14 mouse cellular contexts compared by ENCODE assay signal in genomic region chr4:24625951-24626584, GRCm38 (mm10).
A peak's percentile ranks its signal among the peaks of the same experiment; 100 is the strongest.
DNase-seq lines count a peak whose midpoint lies in the region; ATAC-seq and TF ChIP-seq lines count a peak whose summit lies in the region.
"Had no signal": no experiment of that assay in that cellular context is flagged by ENCODE, and none has a peak within 500 bp of the region (broad histone marks: within the 10 kb centered on the region; RNA-seq: fewer than 3 reads in every experiment).

No protein-coding gene starts in this region.

- peak; percentile 11 for DNase-seq in heart, postnatal 4 days
- DNase-seq in heart, postnatal 36 days = no peak
- DNase-seq in stomach, postnatal 0 days (ENCODE audit: low spot score) = no peak
- DNase-seq in ovary, postnatal 36 days (ENCODE audit: low spot score) = peak; percentile 46
- no peak for DNase-seq in yolk sac, embryonic 10.5 days (ENCODE audit: low spot score)
- no peak for DNase-seq in lung, postnatal 14 days
- DNase-seq: cerebellum, adult 8-10 months; heart, adult 2 months; kidney, adult 18-20 months; thymus, adult 2 months had no signal

- no peak for TF ChIP-seq CTCF in stomach, postnatal 0 days (IDR thresholded peaks at IDR 0.05; ENCODE audit: low read depth)

- peak; percentile 73; the same call in 1 of the 2 replicates for ATAC-seq in stomach, embryonic 15.5 days (ENCODE audit: insufficient read depth, low FRiP score, low read depth)
- no peak for ATAC-seq in stomach, postnatal 0 days (ENCODE audit: low FRiP score, low TSS enrichment)
- ATAC-seq in embryonic facial prominence, embryonic 13.5 days (ENCODE audit: insufficient number of reproducible peaks, insufficient read depth, low FRiP score, low TSS enrichment, low read depth) = 0 out of 2 replicates have a peak, but pooled peaks have one; percentile 57
- ATAC-seq: Patski had no signal

- 61% methylated on average over 13 of the region's 13 CpGs for WGBS in stomach, embryonic 15.5 days
- 65% methylated on average over 13 of the region's 13 CpGs for WGBS in stomach, postnatal 0 days
- WGBS in embryonic facial prominence, embryonic 13.5 days = 70% methylated on average over 13 of the region's 13 CpGs

- TF ChIP-seq EP300 in stomach, postnatal 0 days (optimal IDR thresholded peaks at IDR 0.05) = no peak

- intact Hi-C loops in heart, postnatal 36 days (cut with DNase I) = no loop called here

- H3K27me3 ChIP-seq in stomach, embryonic 15.5 days (replicated peaks) = no peaks in the 10 kb centered on the region
- no peaks in the 10 kb centered on the region for H3K27me3 ChIP-seq in stomach, postnatal 0 days (ENCODE audit: control insufficient read depth, insufficient read depth, low read length)
- H3K27me3 ChIP-seq in embryonic facial prominence, embryonic 13.5 days = no peaks in the 10 kb centered on the region
- H3K27me3 ChIP-seq: neural tube, embryonic 15.5 days; Patski had no signal

- H3K4me1 ChIP-seq in stomach, embryonic 15.5 days = 0 out of 2 replicates have a peak, but pooled peaks cover under 1% of the 10 kb centered on the region
- H3K4me1 ChIP-seq in stomach, postnatal 0 days (replicated peaks; ENCODE audit: control insufficient read depth, insufficient read depth) = no peaks in the 10 kb centered on the region
- peaks cover 20% of the 10 kb centered on the region for H3K4me1 ChIP-seq in embryonic facial prominence, embryonic 13.5 days

- no peaks in the 10 kb centered on the region for H3K36me3 ChIP-seq in stomach, embryonic 15.5 days
- no peaks in the 10 kb centered on the region for H3K36me3 ChIP-seq in stomach, postnatal 0 days (ENCODE audit: control insufficient read depth, insufficient read depth, low read length)
- no peaks in the 10 kb centered on the region for H3K36me3 ChIP-seq in embryonic facial prominence, embryonic 13.5 days
- H3K36me3 ChIP-seq: neural tube, embryonic 15.5 days had no signal

- H3K4me3 ChIP-seq in stomach, embryonic 15.5 days (replicated peaks) = no peak overlapping the region
- no peak overlapping the region for H3K4me3 ChIP-seq in stomach, postnatal 0 days (ENCODE audit: low read depth, low read length)
- H3K4me3 ChIP-seq in embryonic facial prominence, embryonic 13.5 days = no peak overlapping the region
- H3K4me3 ChIP-seq: heart, adult 2 months; neural tube, embryonic 15.5 days had no signal

- no peaks in the 10 kb centered on the region for H3K9me3 ChIP-seq in stomach, embryonic 15.5 days
- H3K9me3 ChIP-seq in stomach, postnatal 0 days (ENCODE audit: control insufficient read depth, low read length) = no peaks in the 10 kb centered on the region
- no peaks in the 10 kb centered on the region for H3K9me3 ChIP-seq in embryonic facial prominence, embryonic 13.5 days
- H3K9me3 ChIP-seq: neural tube, embryonic 15.5 days had no signal

- H3K4me2 ChIP-seq in stomach, embryonic 15.5 days = no peak overlapping the region
- no peak overlapping the region for H3K4me2 ChIP-seq in stomach, postnatal 0 days (replicated peaks; ENCODE audit: low read depth)
- H3K4me2 ChIP-seq in embryonic facial prominence, embryonic 13.5 days = no peak overlapping the region
- H3K4me2 ChIP-seq: neural tube, embryonic 15.5 days had no signal

- no peak overlapping the region for H3K9ac ChIP-seq in stomach, embryonic 15.5 days
- H3K9ac ChIP-seq in stomach, postnatal 0 days (ENCODE audit: low read length) = no peak overlapping the region
- H3K9ac ChIP-seq in embryonic facial prominence, embryonic 13.5 days = no peak overlapping the region
- H3K9ac ChIP-seq: neural tube, embryonic 15.5 days had no signal

- H3K27ac ChIP-seq in stomach, embryonic 15.5 days = no peak overlapping the region
- no peak overlapping the region for H3K27ac ChIP-seq in stomach, postnatal 0 days (replicated peaks)
- H3K27ac ChIP-seq in embryonic facial prominence, embryonic 13.5 days = no peak overlapping the region
- H3K27ac ChIP-seq: heart, adult 2 months; neural tube, embryonic 15.5 days had no signal

Comparison
In these comparisons a context has a peak if more than half of its experiments do, and no peak if none do; other contexts are left out.
1. DNase-seq: peak in heart, postnatal 4 days (single experiment) and ovary, postnatal 36 days (single experiment); none in heart, postnatal 36 days (0 of 2), stomach, postnatal 0 days (single experiment), yolk sac, embryonic 10.5 days (single experiment) and lung, postnatal 14 days (single experiment).